Mouse (Mus musculus): Measurements from ENCODE around the gene Homer2. TPM values are rescaled to one million over a fixed set of nuclear protein-coding genes. Genes with fewer than 3 reads are reported as not detected.

Gene Homer2
- polyA plus RNA-seq, 1 experiment = 10.9 TPM

- H3K4me1 ChIP-seq (ENCODE audit: control insufficient read depth, insufficient read depth, low read length) = no peaks in the 10 kb centered on the region; the same call in 1 of the 2 replicates
- H3K27ac ChIP-seq (ENCODE audit: insufficient read depth, low read length) = no peak overlapping the region
- H3K4me3 ChIP-seq (ENCODE audit: insufficient read depth, low read length) = no peak overlapping the region
- TF ChIP-seq POLR2A (IDR thresholded peaks at IDR 0.05; ENCODE audit: low read depth, low read length) (no peak), CTCF (IDR thresholded peaks at IDR 0.05; ENCODE audit: borderline replicate concordance, insufficient read depth, low read length) (no peak)
Measured at GRCm38 (mm10) chr7:81567396-81567795, 139.9 kb downstream of the Homer2 start.

- Histone ChIP-seq H3K4me3 (ENCODE audit: insufficient read depth, low read length) (no peak within 1 kb of the TSS), H3K4me1 (ENCODE audit: control insufficient read depth, insufficient read depth, low read length) (no peaks in the 10 kb centered on the region), H3K27ac (ENCODE audit: insufficient read depth, low read length) (no peak within 1 kb of the TSS)
- TF ChIP-seq POLR2A (IDR thresholded peaks at IDR 0.05; ENCODE audit: low read depth, low read length) (no peak), CTCF (IDR thresholded peaks at IDR 0.05; ENCODE audit: borderline replicate concordance, insufficient read depth, low read length) (no peak)
Measured at GRCm38 (mm10) chr7:81566892-81567291, 140.4 kb downstream of the Homer2 start, which contains the start of gene Fsd2. TSS of gene Fsd2 (minus strand) at chr7:81566944.

GRCm38 (mm10) chr7:81566332-81566731, 141.0 kb downstream of the Homer2 start:
- TF ChIP-seq POLR2A (IDR thresholded peaks at IDR 0.05; ENCODE audit: low read depth, low read length) (no peak), CTCF (IDR thresholded peaks at IDR 0.05; ENCODE audit: borderline replicate concordance, insufficient read depth, low read length) (no peak)
- no peak overlapping the region for H3K4me3 ChIP-seq (ENCODE audit: insufficient read depth, low read length)
- H3K27ac ChIP-seq (ENCODE audit: insufficient read depth, low read length) = no peak overlapping the region
- H3K4me1 ChIP-seq (ENCODE audit: control insufficient read depth, insufficient read depth, low read length) = no peaks in the 10 kb centered on the region

GRCm38 (mm10) chr7:81565381-81566055, 141.8 kb downstream of the Homer2 start:
- Histone ChIP-seq H3K4me1 (ENCODE audit: control insufficient read depth, insufficient read depth, low read length) (no peaks in the 10 kb centered on the region), H3K27ac (ENCODE audit: insufficient read depth, low read length) (no peak overlapping the region), H3K4me3 (ENCODE audit: insufficient read depth, low read length) (no peak overlapping the region)
- TF ChIP-seq POLR2A (IDR thresholded peaks at IDR 0.05; ENCODE audit: low read depth, low read length) (no peak), CTCF (IDR thresholded peaks at IDR 0.05; ENCODE audit: borderline replicate concordance, insufficient read depth, low read length) (no peak)

- H3K27ac ChIP-seq (ENCODE audit: insufficient read depth, low read length) = no peak overlapping the region
- TF ChIP-seq POLR2A (IDR thresholded peaks at IDR 0.05; ENCODE audit: low read depth, low read length) = no peak
- TF ChIP-seq CTCF (IDR thresholded peaks at IDR 0.05; ENCODE audit: borderline replicate concordance, insufficient read depth, low read length) = no peak
- no peaks in the 10 kb centered on the region for H3K4me1 ChIP-seq (ENCODE audit: control insufficient read depth, insufficient read depth, low read length)
- no peak overlapping the region for H3K4me3 ChIP-seq (ENCODE audit: insufficient read depth, low read length)
Measured at GRCm38 (mm10) chr7:81564766-81565165, 142.6 kb downstream of the Homer2 start.

- Histone ChIP-seq H3K4me3 (ENCODE audit: insufficient read depth, low read length) (no peak overlapping the region), H3K27ac (ENCODE audit: insufficient read depth, low read length) (no peak overlapping the region), H3K4me1 (ENCODE audit: control insufficient read depth, insufficient read depth, low read length) (no peaks in the 10 kb centered on the region)
- no peak for TF ChIP-seq POLR2A (IDR thresholded peaks at IDR 0.05; ENCODE audit: low read depth, low read length)
- TF ChIP-seq CTCF (IDR thresholded peaks at IDR 0.05; ENCODE audit: borderline replicate concordance, insufficient read depth, low read length) = no peak
Measured at GRCm38 (mm10) chr7:81563506-81564015, 143.8 kb downstream of the Homer2 start.

GRCm38 (mm10) chr7:81561211-81561610, 146.1 kb downstream of the Homer2 start:
- TF ChIP-seq CTCF (IDR thresholded peaks at IDR 0.05; ENCODE audit: borderline replicate concordance, insufficient read depth, low read length) (no peak), POLR2A (IDR thresholded peaks at IDR 0.05; ENCODE audit: low read depth, low read length) (no peak)
- Histone ChIP-seq H3K27ac (ENCODE audit: insufficient read depth, low read length) (no peak overlapping the region), H3K4me3 (ENCODE audit: insufficient read depth, low read length) (no peak overlapping the region), H3K4me1 (ENCODE audit: control insufficient read depth, insufficient read depth, low read length) (no peaks in the 10 kb centered on the region)

GRCm38 (mm10) chr7:81560101-81561049, 147.0 kb downstream of the Homer2 start:
- no peak overlapping the region for H3K4me3 ChIP-seq (ENCODE audit: insufficient read depth, low read length)
- no peak overlapping the region for H3K27ac ChIP-seq (ENCODE audit: insufficient read depth, low read length)
- H3K4me1 ChIP-seq (ENCODE audit: control insufficient read depth, insufficient read depth, low read length) = no peaks in the 10 kb centered on the region
- no peak for TF ChIP-seq POLR2A (IDR thresholded peaks at IDR 0.05; ENCODE audit: low read depth, low read length)
- TF ChIP-seq CTCF (IDR thresholded peaks at IDR 0.05; ENCODE audit: borderline replicate concordance, insufficient read depth, low read length) = no peak

- no peak for TF ChIP-seq CTCF (IDR thresholded peaks at IDR 0.05; ENCODE audit: borderline replicate concordance, insufficient read depth, low read length)
- H3K27ac ChIP-seq (ENCODE audit: insufficient read depth, low read length) = no peak overlapping the region
- no peak overlapping the region for H3K4me3 ChIP-seq (ENCODE audit: insufficient read depth, low read length)
- no peaks in the 10 kb centered on the region for H3K4me1 ChIP-seq (ENCODE audit: control insufficient read depth, insufficient read depth, low read length)
Measured at GRCm38 (mm10) chr7:81559231-81559980, 147.9 kb downstream of the Homer2 start.
